Mouse (Mus musculus) ES-E14 (cell line): ENCODE measurements around the gene Irs1. TPM values are rescaled to one million over a fixed set of nuclear protein-coding genes. Genes with fewer than 3 reads are reported as not detected.

Source experiments
- DNase-seq: peaks from one replicate; pipeline ENCODE4 v3.0.0-alpha.2; 2013; ENCODE audit warnings: low read depth, low spot score
- H3K27ac ChIP-seq: 2 replicates; pipeline ENCODE4 v1.5.1; 2012; ENCODE audit warnings: low read depth, mild to moderate bottlenecking, low read length, moderate library complexity, mixed read lengths; ENCODE audit not compliant: poor library complexity, insufficient read depth, severe bottlenecking
- H3K36me3 ChIP-seq: 2 replicates; pipeline ENCODE4 v1.6.1; 2012; ENCODE audit warnings: mild to moderate bottlenecking, low read length, moderate library complexity, mixed read lengths; ENCODE audit not compliant: control insufficient read depth, poor library complexity, insufficient read depth, severe bottlenecking
- H3K4me1 ChIP-seq, 2 experiments: fragments of 150-350 bp in 1 of 2; sonication (generic) in 1 of 2; 2 replicates each; pipeline ENCODE4 v1.6.1; 2012; ENCODE audit warnings: low read length in 2 of 2, mild to moderate bottlenecking in 1 of 2, mixed read lengths in 1 of 2; ENCODE audit not compliant: control insufficient read depth in 2 of 2, insufficient read depth in 2 of 2, poor library complexity in 1 of 2
- H3K4me3 ChIP-seq, 2 experiments: fragments of 150-350 bp in 1 of 2; sonication (generic) in 1 of 2; 2 replicates each; pipeline ENCODE4 v1.5.1; 2012; ENCODE audit warnings: low read length in 2 of 2, low read depth in 1 of 2, mild to moderate bottlenecking in 1 of 2, mixed read lengths in 1 of 2; ENCODE audit not compliant: insufficient read depth in 1 of 2, poor library complexity in 1 of 2, severe bottlenecking in 1 of 2
- H3K9ac ChIP-seq: 2 replicates; pipeline ENCODE4 v1.6.1; 2012; ENCODE audit warnings: low read depth, mild to moderate bottlenecking, low read length, mixed read lengths; ENCODE audit not compliant: poor library complexity, insufficient read depth, severe bottlenecking
- H3K9me3 ChIP-seq: fragments of 150-350 bp; sonication (generic); 2 replicates; pipeline ENCODE4 v1.6.1; 2012; ENCODE audit warnings: low read depth, mild to moderate bottlenecking, low read length; ENCODE audit not compliant: control insufficient read depth, insufficient read depth
- CHD2 ChIP-seq: IDR thresholded peaks from 2 replicates; pipeline ENCODE4 v1.6.1; 2014; ENCODE audit warnings: mild to moderate bottlenecking, low read depth, low read length, inconsistent platforms
- HCFC1 ChIP-seq: IDR thresholded peaks from 2 replicates; pipeline ENCODE4 v1.6.1; 2012; ENCODE audit warnings: low read length, inconsistent platforms, borderline replicate concordance; ENCODE audit not compliant: insufficient read depth
- MAFK ChIP-seq: IDR thresholded peaks from 2 replicates; pipeline ENCODE4 v1.6.1; 2014; ENCODE audit warnings: mild to moderate bottlenecking, low read depth, low read length, inconsistent platforms; ENCODE audit not compliant: insufficient read depth
- ZC3H11A ChIP-seq: IDR thresholded peaks from 2 replicates; pipeline ENCODE4 v1.6.1; 2012; ENCODE audit warnings: low read depth, mild to moderate bottlenecking, inconsistent platforms, low read length, borderline replicate concordance
- ZNF384 ChIP-seq: IDR thresholded peaks from 2 replicates; pipeline ENCODE4 v1.6.1; 2012; ENCODE audit warnings: low read depth, low read length, inconsistent platforms
- in situ Hi-C, 2 experiments: fragments of 600-800 bp; cut with MboI; formaldehyde crosslinking; loops; one replicate each; pipeline ENCODE4 v1.15.1; 2025; ENCODE audit warnings: low sequenced_read_pairs in 2 of 2, inconsistent platforms in 1 of 2; ENCODE audit not compliant: unreplicated experiment in 2 of 2
- total RNA-seq: library from RNA; depleted of rRNA; stranded (reverse); fragments of 300-350 nt; gene quantifications from 2 replicates; pipeline ENCODE4 v1.2.3, GENCODE M21; 2012; rRNA removed

Gene Irs1
- total RNA-seq, 1 experiment = 8.1 TPM

DNA sequence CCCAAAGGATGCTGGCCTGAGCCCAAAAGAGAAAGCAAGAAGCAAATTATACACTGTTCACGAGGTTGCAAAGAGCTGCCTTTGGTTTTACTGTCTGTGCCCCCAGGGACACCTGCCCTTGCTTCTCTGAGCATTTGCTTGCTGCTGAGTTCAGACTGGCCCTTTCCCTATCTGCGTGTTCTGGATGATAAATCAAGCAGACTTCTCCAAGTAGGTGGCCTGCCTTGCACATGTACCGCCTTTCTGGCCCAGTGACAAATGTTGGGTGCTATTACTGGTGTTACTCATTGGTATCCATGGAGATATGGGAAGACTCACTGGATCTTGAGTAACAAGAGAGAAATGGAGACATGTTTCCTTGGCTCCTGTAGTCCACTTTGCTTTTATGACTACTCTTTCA lies 101.7 kb downstream of the Irs1 start:
- Histone ChIP-seq H3K9ac (no peak overlapping the region), H3K4me1 (no peaks in the 10 kb centered on the region), H3K9me3 (no peaks in the 10 kb centered on the region), H3K36me3 (no peaks in the 10 kb centered on the region), H3K4me3 (no peak overlapping the region), H3K27ac (no peak overlapping the region)
- TF ChIP-seq ZNF384 (no peak), CHD2 (no peak), HCFC1 (no peak), MAFK (no peak), ZC3H11A (no peak)
- in situ Hi-C loops = no loop called here
- DNase-seq = no peak

DNA sequence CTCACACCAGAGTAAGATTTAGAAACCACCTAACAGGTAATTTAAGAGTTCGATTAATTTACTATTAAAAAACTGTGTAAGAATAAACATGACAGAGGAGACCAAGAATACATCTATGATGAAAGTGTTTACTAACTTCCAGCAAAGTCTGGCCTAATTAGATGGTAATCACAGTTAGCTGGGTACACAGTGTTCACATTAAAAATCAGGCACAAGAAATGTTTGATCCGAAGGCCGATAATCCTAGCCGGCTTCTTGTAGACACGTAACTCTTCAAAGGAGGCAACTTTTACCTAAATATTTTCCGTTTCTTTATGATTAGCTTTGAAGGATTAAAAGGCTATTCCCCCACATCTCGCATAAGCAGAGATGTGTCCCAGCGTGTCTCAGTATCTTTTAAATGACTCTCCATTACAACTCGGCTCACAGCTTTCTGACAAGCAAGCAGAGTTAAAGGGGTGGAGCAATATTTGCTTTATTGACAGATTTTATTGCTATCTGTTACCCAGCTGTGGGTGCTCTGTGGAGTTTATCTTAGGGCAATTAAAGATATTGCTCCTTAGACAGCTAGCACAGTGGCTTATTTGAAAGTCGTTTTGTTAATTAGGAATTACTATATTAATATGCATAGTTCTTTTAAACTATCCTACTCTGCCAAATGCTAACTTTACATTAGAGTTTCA lies 102.5 kb downstream of the Irs1 start:
- no peak overlapping the region for H3K27ac ChIP-seq
- in situ Hi-C loops = no loop called here
- H3K4me3 ChIP-seq = no peak overlapping the region
- H3K36me3 ChIP-seq = no peaks in the 10 kb centered on the region
- no peaks in the 10 kb centered on the region for H3K9me3 ChIP-seq
- H3K4me1 ChIP-seq = no peaks in the 10 kb centered on the region
- no peak for DNase-seq
- H3K9ac ChIP-seq = no peak overlapping the region
- TF ChIP-seq MAFK = no peak
- no peak for TF ChIP-seq CHD2
- no peak for TF ChIP-seq ZC3H11A
- TF ChIP-seq HCFC1 = no peak
- no peak for TF ChIP-seq ZNF384

DNA sequence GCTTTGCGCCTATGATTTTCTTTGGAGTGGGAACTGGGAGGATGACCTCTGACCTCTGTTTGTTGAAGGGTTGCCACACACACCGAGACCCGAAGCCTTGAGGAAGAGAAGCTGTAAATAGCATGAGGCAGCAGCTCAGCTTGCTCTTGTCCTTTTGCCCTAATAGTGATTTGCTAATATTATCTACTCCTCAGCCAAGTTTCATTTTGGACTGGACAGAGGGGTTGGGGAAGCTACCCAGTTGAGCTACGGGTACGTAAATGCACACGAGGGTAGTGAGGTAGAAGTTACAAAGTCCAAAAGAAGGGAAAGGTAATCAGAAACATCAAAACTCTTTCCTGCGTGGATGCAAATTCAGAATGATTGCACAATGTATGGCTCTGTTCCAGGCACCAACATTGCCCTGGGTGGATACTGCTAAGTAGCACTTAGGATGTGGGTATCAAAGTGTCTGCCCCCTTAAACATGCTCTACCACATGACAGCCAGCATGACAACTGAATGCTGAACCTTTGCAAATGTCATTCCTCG lies 107.2 kb downstream of the Irs1 start:
- no peaks in the 10 kb centered on the region for H3K36me3 ChIP-seq
- H3K27ac ChIP-seq = no peak overlapping the region
- H3K4me1 ChIP-seq = no peaks in the 10 kb centered on the region
- no peak for DNase-seq
- no peaks in the 10 kb centered on the region for H3K9me3 ChIP-seq
- no peak overlapping the region for H3K4me3 ChIP-seq
- TF ChIP-seq CHD2 (no peak), ZNF384 (no peak), HCFC1 (no peak), MAFK (no peak), ZC3H11A (no peak)
- no peak overlapping the region for H3K9ac ChIP-seq
- in situ Hi-C loops = no loop called here

Other genes with a start within 250 kb of the Irs1 start
- gene Gm9747, start 58.3 kb downstream of the Irs1 start, total RNA-seq = 0.21 and 0.67 TPM in 2 replicates
- gene Rhbdd1, start 25.0 kb upstream of the Irs1 start, total RNA-seq = 14.1 and 20.6 TPM in 2 replicates